Mouse (Mus musculus): ENCODE measurements at regions not wholly inside any gene's neighbourhood (a gene's known extent, or its start where the extent isn't known, plus 50 kb on each side); places are given as distances from the start of the nearest gene placed in this dataset.

DNA sequence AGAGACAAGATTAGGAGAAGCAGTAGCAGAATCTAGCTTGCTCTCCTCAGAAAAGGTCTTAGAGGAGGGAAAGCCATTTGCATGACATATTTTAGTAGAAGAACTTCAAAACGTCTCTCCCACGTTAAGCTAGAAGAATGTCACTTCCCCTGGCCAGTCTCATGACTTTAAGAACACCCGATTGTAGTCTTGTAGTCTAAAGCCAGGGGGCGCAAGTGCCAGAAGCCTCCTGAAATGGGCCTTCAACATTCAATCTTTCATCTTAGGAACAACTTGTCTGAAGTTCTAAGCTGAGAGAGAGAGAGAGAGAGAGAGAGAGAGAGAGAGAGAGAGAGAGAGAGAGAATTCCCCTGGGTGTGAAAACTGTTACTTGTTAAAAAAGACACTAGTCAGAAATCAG is 581.0 kb downstream of the Tmem182 start:
- Histone ChIP-seq H3K27ac (no peak overlapping the region), H3K4me1 (peaks cover 17% of the 10 kb centered on the region), H3K4me3 (replicated peaks) (no peak overlapping the region), H3K9me3 (replicated peaks) (no peaks in the 10 kb centered on the region), H3K9ac (no peak overlapping the region), H3K4me2 (no peak overlapping the region), H3K27me3 (no peaks in the 10 kb centered on the region), H3K36me3 (no peaks in the 10 kb centered on the region)
- 65% methylated on average over 4 of the region's 4 CpGs for WGBS
- no peak for ATAC-seq (replicated peaks; ENCODE audit: low FRiP score)

DNA sequence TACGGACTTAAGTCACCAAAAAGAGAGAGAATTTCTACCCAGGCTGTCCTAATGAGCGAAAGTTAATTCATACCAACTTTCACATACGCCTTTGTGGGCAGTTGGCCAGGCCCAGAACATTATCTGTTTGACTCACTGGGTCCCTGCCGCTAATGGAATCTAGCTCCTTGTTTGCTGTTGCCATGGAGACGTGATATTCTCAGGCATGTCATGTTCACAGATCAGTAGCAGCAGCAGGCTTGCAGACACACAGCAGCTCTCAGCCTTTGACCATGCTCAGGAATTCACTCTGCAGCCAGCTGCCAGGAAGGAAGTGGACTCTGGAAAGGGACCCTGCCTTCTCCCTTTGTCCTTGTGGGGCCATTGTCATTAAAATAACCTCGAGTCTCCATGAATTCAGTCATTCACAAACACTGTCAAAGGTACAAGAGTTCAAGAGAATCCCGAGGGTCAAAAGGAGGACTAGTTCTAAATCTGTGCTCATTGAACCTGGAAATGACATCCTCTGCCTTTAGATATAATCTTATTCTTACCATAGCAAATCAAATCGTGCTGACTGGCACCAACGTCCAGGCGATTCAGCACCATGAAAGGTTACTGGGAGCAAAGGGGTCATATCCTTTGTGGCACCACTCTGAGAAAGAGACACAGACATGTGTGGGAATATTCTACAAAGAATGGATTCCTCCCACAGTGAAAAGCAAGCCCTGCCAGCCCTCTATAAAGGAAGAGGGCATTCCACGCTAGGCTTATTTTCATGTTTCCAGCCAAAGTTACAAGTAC is 584.9 kb downstream of the Tmem182 start:
- Histone ChIP-seq H3K4me3 (replicated peaks) (no peak overlapping the region), H3K9me3 (replicated peaks) (no peaks in the 10 kb centered on the region), H3K36me3 (no peaks in the 10 kb centered on the region), H3K4me2 (no peak overlapping the region), H3K27me3 (no peaks in the 10 kb centered on the region), H3K9ac (no peak overlapping the region), H3K27ac (peak overlapping the region; percentile 71), H3K4me1 (peaks cover 17% of the 10 kb centered on the region)
- WGBS = 12% methylated on average over 11 of the region's 11 CpGs
- peak; percentile 93 for ATAC-seq (replicated peaks; ENCODE audit: low FRiP score)

GRCm38 (mm10) chr1:41391071-41391470 is 585.7 kb downstream of the Tmem182 start:
- no peaks in the 10 kb centered on the region for H3K9me3 ChIP-seq (replicated peaks)
- no peaks in the 10 kb centered on the region for H3K27me3 ChIP-seq
- H3K4me3 ChIP-seq (replicated peaks) = no peak overlapping the region
- no peak for ATAC-seq (replicated peaks; ENCODE audit: low FRiP score)
- H3K9ac ChIP-seq = no peak overlapping the region
- H3K4me2 ChIP-seq = no peak overlapping the region
- 80% methylated on average over 7 of the region's 7 CpGs for WGBS
- H3K4me1 ChIP-seq = peaks cover 17% of the 10 kb centered on the region
- H3K36me3 ChIP-seq = no peaks in the 10 kb centered on the region
- H3K27ac ChIP-seq = 0 out of 2 replicates have a peak overlapping the region, but pooled peaks have one; percentile 71

GRCm38 (mm10) chr1:41393287-41393686 is 587.9 kb downstream of the Tmem182 start:
- Histone ChIP-seq H3K4me3 (replicated peaks) (no peak overlapping the region), H3K9ac (no peak overlapping the region), H3K36me3 (no peaks in the 10 kb centered on the region), H3K9me3 (replicated peaks) (no peaks in the 10 kb centered on the region), H3K27me3 (no peaks in the 10 kb centered on the region), H3K4me1 (peaks cover 17% of the 10 kb centered on the region), H3K4me2 (no peak overlapping the region), H3K27ac (no peak overlapping the region)
- 55% methylated on average over 4 of the region's 4 CpGs for WGBS
- no peak for ATAC-seq (replicated peaks; ENCODE audit: low FRiP score)

GRCm38 (mm10) chr1:41395081-41395480 is 589.7 kb downstream of the Tmem182 start:
- no peak overlapping the region for H3K9ac ChIP-seq
- H3K27ac ChIP-seq = no peak overlapping the region
- peaks cover 6% of the 10 kb centered on the region for H3K4me1 ChIP-seq
- H3K36me3 ChIP-seq = no peaks in the 10 kb centered on the region
- no peak overlapping the region for H3K4me2 ChIP-seq
- H3K9me3 ChIP-seq (replicated peaks) = no peaks in the 10 kb centered on the region
- ATAC-seq (replicated peaks; ENCODE audit: low FRiP score) = no peak
- no peaks in the 10 kb centered on the region for H3K27me3 ChIP-seq
- WGBS = 85% methylated on average over 3 of the region's 3 CpGs
- no peak overlapping the region for H3K4me3 ChIP-seq (replicated peaks)

GRCm38 (mm10) chr1:41410533-41410932 is 605.1 kb downstream of the Tmem182 start:
- H3K27ac ChIP-seq = no peak overlapping the region
- H3K9me3 ChIP-seq (replicated peaks) = no peaks in the 10 kb centered on the region
- H3K4me2 ChIP-seq = no peak overlapping the region
- no peaks in the 10 kb centered on the region for H3K4me1 ChIP-seq
- no peak overlapping the region for H3K4me3 ChIP-seq (replicated peaks)
- WGBS = 89% methylated on average over 5 of the region's 5 CpGs
- no peak for ATAC-seq (replicated peaks; ENCODE audit: low FRiP score)
- H3K36me3 ChIP-seq = no peaks in the 10 kb centered on the region
- no peaks in the 10 kb centered on the region for H3K27me3 ChIP-seq
- no peak overlapping the region for H3K9ac ChIP-seq

DNA sequence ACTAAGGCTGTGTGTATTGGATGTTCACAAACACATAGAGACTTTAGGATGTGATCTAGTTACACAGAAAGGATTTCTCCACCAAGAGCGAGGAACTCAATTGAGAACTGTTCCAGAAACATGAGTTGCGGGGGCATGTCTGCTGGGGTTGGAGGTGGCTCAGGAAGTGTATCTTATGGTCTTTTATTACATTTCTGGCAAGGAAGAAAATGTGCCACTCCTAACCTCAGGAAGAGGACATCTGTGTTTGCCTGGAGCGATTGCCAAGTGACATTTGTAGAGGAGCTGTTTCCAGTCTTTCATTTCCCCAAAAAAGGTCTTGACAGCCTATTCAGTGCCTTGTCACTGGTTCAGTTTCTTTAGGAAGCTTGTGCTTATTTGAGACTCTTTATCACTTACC is 606.2 kb downstream of the Tmem182 start:
- Histone ChIP-seq H3K9ac (no peak overlapping the region), H3K4me1 (no peaks in the 10 kb centered on the region), H3K4me2 (no peak overlapping the region), H3K4me3 (replicated peaks) (no peak overlapping the region), H3K27me3 (no peaks in the 10 kb centered on the region), H3K27ac (no peak overlapping the region), H3K9me3 (replicated peaks) (no peaks in the 10 kb centered on the region), H3K36me3 (no peaks in the 10 kb centered on the region)
- 81% methylated on average over 3 of the region's 3 CpGs for WGBS
- no peak for ATAC-seq (replicated peaks; ENCODE audit: low FRiP score)

- no peak for ATAC-seq (replicated peaks; ENCODE audit: low FRiP score)
- no peaks in the 10 kb centered on the region for H3K27me3 ChIP-seq
- WGBS = 84% methylated on average over 8 of the region's 8 CpGs
These were observed 606.7 kb downstream of the Tmem182 start for GRCm38 (mm10) chr1:41412078-41412477.

DNA sequence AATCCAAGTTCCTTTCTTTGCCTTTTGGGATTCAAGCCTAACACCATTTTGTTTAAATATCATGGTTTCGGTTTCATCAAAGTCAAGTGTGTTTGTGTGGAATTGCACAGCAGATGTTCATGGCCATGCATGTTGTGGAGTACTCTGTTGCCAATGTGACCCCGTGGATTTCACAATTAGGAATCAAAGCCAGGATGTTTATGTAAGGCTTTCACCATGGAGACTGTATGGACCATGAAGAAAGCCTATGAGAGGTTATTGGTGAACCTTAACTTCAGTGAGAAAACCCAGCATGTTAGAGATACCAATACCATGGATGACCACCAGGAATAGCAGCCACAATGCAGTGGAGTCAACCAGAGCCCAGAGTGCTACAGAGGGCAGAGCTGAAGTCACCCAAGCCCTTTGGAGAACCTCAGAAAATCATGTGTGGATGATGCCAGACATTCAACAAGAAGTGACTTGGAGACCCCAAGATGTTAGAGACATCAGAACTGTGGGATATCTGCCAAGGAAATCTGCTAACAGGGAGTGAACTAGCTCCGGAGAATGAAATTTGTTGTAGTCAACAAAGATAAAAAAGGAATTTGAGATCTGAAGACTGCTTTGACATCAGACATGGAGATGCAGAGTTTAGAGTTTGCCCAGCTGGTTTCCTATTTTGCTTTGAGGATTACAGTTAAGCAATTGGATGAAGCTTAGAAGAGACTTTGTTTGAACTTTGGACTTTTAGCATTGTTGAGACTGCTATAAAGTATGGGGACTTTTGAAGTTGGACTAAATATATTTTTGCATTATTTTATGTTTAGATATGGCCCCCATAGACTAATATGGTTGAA is 615.3 kb downstream of the Tmem182 start:
- 79% methylated on average over 3 of the region's 3 CpGs for WGBS
- Histone ChIP-seq H3K27ac (no peak overlapping the region), H3K4me1 (no peaks in the 10 kb centered on the region), H3K9me3 (replicated peaks) (no peaks in the 10 kb centered on the region), H3K4me2 (no peak overlapping the region), H3K4me3 (replicated peaks) (no peak overlapping the region), H3K9ac (no peak overlapping the region), H3K36me3 (no peaks in the 10 kb centered on the region), H3K27me3 (no peaks in the 10 kb centered on the region)
- no peak for ATAC-seq (replicated peaks; ENCODE audit: low FRiP score)

More at GRCm38 (mm10) chr1:41412078-41412477, 606.7 kb downstream of the Tmem182 start:
- Histone ChIP-seq H3K4me2 (no peak overlapping the region), H3K4me3 (replicated peaks) (no peak overlapping the region), H3K4me1 (no peaks in the 10 kb centered on the region), H3K27ac (no peak overlapping the region), H3K36me3 (no peaks in the 10 kb centered on the region), H3K9ac (no peak overlapping the region), H3K9me3 (replicated peaks) (no peaks in the 10 kb centered on the region)

DNA sequence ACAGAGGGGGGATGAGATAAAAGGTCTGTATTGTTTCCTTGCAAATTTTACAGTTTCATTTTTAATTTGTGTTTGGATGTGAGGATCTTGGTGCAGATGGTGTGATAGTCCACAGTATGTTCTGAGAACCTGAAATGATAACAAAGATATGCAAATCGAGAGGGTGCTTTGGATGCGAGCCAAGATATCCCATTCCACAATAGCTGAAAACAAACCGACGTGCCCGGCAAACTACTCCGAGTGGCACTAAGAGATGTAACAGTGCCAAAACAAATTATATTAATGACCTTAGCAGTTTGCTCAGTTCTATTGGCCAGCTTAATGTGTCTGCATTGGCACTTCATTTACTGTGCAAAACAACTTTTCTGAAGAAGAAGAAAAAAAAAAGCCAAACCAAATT is 622.5 kb downstream of the Tmem182 start:
- Histone ChIP-seq H3K4me3 (replicated peaks) (no peak overlapping the region), H3K9me3 (replicated peaks) (no peaks in the 10 kb centered on the region), H3K9ac (no peak overlapping the region), H3K36me3 (no peaks in the 10 kb centered on the region), H3K27me3 (no peaks in the 10 kb centered on the region), H3K4me1 (no peaks in the 10 kb centered on the region), H3K27ac (no peak overlapping the region), H3K4me2 (no peak overlapping the region)
- 41% methylated on average over 6 of the region's 6 CpGs for WGBS
- no peak for ATAC-seq (replicated peaks; ENCODE audit: low FRiP score)

- no peak for ATAC-seq (replicated peaks; ENCODE audit: low FRiP score)
- Histone ChIP-seq H3K9me3 (replicated peaks) (no peaks in the 10 kb centered on the region), H3K9ac (no peak overlapping the region), H3K4me2 (no peak overlapping the region), H3K4me3 (replicated peaks) (no peak overlapping the region), H3K4me1 (no peaks in the 10 kb centered on the region), H3K27ac (no peak overlapping the region), H3K36me3 (no peaks in the 10 kb centered on the region), H3K27me3 (no peaks in the 10 kb centered on the region)
- WGBS = 40% methylated on average over 7 of the region's 7 CpGs
These were observed 625.8 kb downstream of the Tmem182 start for GRCm38 (mm10) chr1:41431127-41431690.

DNA sequence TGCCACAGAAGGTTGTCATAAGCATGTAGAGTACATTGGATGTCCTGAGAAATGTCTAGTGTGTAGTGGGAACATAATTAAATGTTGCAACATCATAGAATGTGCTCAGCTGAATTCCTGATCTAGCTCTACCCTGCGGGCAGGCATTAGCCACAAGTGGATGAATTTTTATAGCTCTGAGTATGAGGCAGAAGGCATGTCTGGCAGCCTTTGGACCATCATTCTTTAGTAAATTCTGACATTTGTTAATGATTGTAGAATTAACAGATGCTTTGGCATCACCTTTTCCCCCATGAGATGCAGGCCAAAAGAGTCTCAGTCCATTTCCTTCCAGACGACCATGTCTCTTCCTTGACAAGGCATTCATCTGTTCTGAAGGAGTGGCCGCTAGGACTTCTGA is 630.0 kb downstream of the Tmem182 start:
- no peaks in the 10 kb centered on the region for H3K36me3 ChIP-seq
- ATAC-seq (replicated peaks; ENCODE audit: low FRiP score) = no peak
- H3K27ac ChIP-seq = no peak overlapping the region
- WGBS = 77% methylated on average over 3 of the region's 3 CpGs
- no peak overlapping the region for H3K4me2 ChIP-seq
- H3K27me3 ChIP-seq = no peaks in the 10 kb centered on the region
- H3K4me3 ChIP-seq (replicated peaks) = no peak overlapping the region
- no peaks in the 10 kb centered on the region for H3K4me1 ChIP-seq
- no peak overlapping the region for H3K9ac ChIP-seq
- no peaks in the 10 kb centered on the region for H3K9me3 ChIP-seq (replicated peaks)

All from kidney, embryonic 15.5 days (tissue).